Mouse (Mus musculus): ENCODE data around the gene Socs4. TPM values are rescaled to one million over a fixed set of nuclear protein-coding genes. Genes with fewer than 3 reads are reported as not detected.

Socs4 gene
- total RNA-seq, 2 experiments from 2014 or later: 6.9 to 9.3 TPM

DNA sequence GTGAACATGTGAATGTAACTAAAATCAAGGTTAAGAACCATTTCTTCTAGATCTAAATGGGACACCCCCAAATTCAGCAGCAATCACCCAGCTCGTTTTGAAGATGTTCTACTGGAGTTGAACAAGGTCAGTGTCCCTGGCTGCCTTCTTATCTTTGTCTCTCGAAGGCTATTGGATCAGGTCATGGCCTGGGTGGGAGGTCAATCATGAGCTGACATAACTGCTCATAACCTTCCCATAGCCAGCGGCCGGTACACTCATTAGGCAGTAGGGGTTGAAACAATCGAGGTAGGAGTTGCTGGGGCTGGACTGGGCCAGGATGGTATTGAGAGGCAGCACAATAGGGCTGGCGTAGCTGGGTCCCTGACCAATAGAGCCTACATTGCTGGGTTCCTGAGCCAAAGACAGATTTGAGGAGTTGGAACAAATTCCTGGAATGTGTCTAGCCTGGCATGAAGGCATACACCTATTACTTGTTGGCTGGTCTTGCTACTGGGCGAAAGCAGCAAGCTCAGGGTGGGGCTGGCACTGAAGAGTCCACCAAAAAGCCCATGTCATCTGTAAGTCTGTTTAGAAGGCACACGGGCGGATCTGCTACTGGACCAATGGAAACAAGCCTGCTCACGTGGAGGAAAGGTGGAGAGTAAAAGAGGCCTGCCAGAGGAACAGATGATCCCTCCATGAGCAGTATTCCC is 63.6 kb downstream of the Socs4 start:
- DNase-seq (ENCODE audit: low spot score): no peak

GRCm38 (mm10) chr14:47341811-47342291 is 65.1 kb downstream of the Socs4 start:
- DNase-seq (ENCODE audit: low spot score): no peak

Other genes starting within 250 kb of the Socs4 start
- 1 to 10 TPM; 1.9 to 3.6 TPM for gene Gch1, start 87.5 kb upstream of the Socs4 start, total RNA-seq (2021)
- gene Wdhd1, start 74 bp upstream of the Socs4 start, total RNA-seq (2021): under 1 TPM; 0.40 to 0.53 TPM
- gene Mapk1ip1l, start 21.3 kb downstream of the Socs4 start, total RNA-seq (2021): 10 to 100 TPM; 24.2 to 24.6 TPM
- 1 to 10 TPM; 4.8 to 4.9 TPM for gene Lgals3, start 90.8 kb downstream of the Socs4 start, total RNA-seq (2021)
- gene Dlgap5, start 141.5 kb downstream of the Socs4 start, total RNA-seq (2021): not detected
- 10 to 100 TPM; 11.2 to 12.6 TPM for gene Fbxo34, start 173.5 kb downstream of the Socs4 start, total RNA-seq (2021)

All from gastrocnemius, adult 18-20 months (tissue).